Mouse (Mus musculus) neutrophil, adult 5-6 weeks (primary cell): ENCODE results near the gene Vps51. TPM values are rescaled to one million over a fixed set of nuclear protein-coding genes. Genes with fewer than 3 reads are reported as not detected.

Experiments used
- ATAC-seq: fragments of 151-379, 151-347 bp; 2 replicates; pipeline ENCODE4 v1.8.0; 2017; ENCODE audit warnings: mild to moderate bottlenecking, moderate TSS enrichment; ENCODE audit not compliant: insufficient number of reproducible peaks, poor library complexity, low FRiP score, severe bottlenecking; ENCODE audit errors: extremely low read depth
- total RNA-seq: library from RNA; stranded (forward); fragments of 200-1000 nt; gene quantifications from 2 replicates; pipeline ENCODE4 v1.2.3, GENCODE M21; 2017

Vps51 gene
- total RNA-seq, 1 experiment from 2014 or later, result 67.0 TPM

GRCm38 (mm10) chr19:6028991-6029390, 48.0 kb downstream of the Vps51 start:
- no peak for ATAC-seq

GRCm38 (mm10) chr19:6023930-6024329, 53.1 kb downstream of the Vps51 start:
- ATAC-seq, result no peak

DNA sequence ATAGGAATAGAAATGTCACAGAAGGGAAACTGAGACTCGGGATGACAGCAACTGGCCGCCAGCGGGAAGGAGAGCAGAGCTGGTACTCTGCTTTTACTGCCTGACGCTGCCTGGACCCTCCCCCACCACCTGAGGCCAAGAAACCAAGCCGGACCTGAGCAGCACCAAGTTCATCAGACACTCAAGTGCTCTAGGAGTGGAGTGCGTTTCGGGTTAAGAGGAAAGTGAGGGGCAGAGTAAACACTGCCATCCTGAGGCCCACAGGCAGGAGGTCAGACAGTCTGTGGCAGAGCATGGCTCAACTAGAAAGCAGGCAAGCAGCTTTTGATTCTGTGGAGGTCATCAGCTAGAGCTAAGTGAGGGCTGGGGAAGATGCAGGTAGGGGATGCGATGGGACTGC, 54.0 kb downstream of the Vps51 start:
- ATAC-seq, result no peak

- ATAC-seq, result no peak
Observed at GRCm38 (mm10) chr19:6020276-6020675, 56.8 kb downstream of the Vps51 start.

DNA sequence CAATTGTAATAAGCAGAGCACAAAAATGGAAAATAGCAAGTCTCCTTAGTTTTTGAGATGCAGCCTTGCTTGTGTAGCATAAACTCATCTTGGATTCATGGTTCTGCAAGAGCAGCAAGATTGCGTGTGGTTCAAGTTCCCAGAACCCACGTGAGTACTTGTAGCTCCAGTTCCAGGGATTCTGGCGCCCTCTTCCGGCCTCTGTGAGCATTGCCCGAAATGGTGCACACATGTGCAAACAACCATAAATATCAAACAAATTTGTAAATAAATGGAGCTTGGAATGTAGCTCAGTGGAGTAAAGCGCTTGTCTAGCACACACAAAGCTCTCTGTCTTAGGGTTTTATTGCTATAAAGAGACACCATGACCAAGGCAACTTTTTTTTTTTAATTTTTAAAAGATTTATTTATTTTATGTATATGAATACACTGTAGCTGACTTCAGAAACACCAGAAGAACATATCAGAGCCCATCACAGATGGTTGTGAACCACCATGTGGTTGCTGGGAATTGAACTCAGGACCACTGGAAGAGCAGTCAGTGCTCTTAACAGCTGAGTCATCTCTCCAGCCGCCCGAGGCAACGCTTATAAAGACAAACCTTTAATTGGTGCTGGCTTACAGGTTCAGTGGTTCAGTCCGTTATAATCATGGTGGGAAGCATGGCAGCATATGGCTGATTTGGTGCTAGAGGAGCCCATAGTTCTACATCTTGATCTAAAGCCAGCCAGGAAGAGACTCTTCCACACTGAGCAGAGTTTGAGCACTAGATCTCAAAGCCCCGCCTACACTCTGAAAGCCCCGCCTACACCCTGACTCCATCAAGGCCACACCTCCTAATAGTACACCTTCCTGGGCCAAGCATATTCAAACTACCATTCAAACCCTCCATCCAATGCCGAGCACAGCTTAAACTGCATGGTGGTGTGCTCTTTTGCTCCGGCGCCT, 58.6 kb downstream of the Vps51 start:
- ATAC-seq, result peak; percentile 68

Other genes starting within 250 kb of the Vps51 start
- 32.9 and 38.6 TPM in 2 replicates for gene Frmd8, start 202.0 kb downstream of the Vps51 start, total RNA-seq
- 56.6 and 64.7 TPM in 2 replicates for gene Slc25a45, start 199.4 kb downstream of the Vps51 start, total RNA-seq
- 1.4 and 1.5 TPM in 2 replicates for gene Tigd3, start 183.1 kb downstream of the Vps51 start, total RNA-seq
- 80.0 and 104 TPM in 2 replicates for gene Dpf2, start 164.2 kb downstream of the Vps51 start, total RNA-seq
- 3.8 and 4.8 TPM in 2 replicates for gene Cdc42ep2, start 152.4 kb downstream of the Vps51 start, total RNA-seq
- gene Pola2, start 113.0 kb downstream of the Vps51 start, total RNA-seq, result 32.8 and 36.8 TPM in 2 replicates
- gene Slc22a20, start 91.1 kb downstream of the Vps51 start, total RNA-seq, result 0.47 and 1.1 TPM in 2 replicates
- 142 and 147 TPM in 2 replicates for gene Capn1, start 61.3 kb downstream of the Vps51 start, total RNA-seq
- 42.1 and 45.3 TPM in 2 replicates for gene Syvn1, start 30.7 kb downstream of the Vps51 start, total RNA-seq
- gene Mrpl49, start 19.4 kb downstream of the Vps51 start, total RNA-seq, result 28.7 and 29.2 TPM in 2 replicates
- 2,994 and 3,021 TPM in 2 replicates for gene Fau, start 19.4 kb downstream of the Vps51 start, total RNA-seq
- 18.4 and 20.3 TPM in 2 replicates for gene Znhit2, start 16.0 kb downstream of the Vps51 start, total RNA-seq
- 5.6 and 8.1 TPM in 2 replicates for gene Tm7sf2, start 8.9 kb downstream of the Vps51 start, total RNA-seq
- 1.5 TPM in 1 of 2 replicates, not detected in the other for gene Tmem262, start 2.8 kb upstream of the Vps51 start, total RNA-seq
- gene Gm28374, start 5.0 kb upstream of the Vps51 start, total RNA-seq, result 0.74 TPM in 1 of 2 replicates, not detected in the other
- 51.9 and 52.8 TPM in 2 replicates for gene Zfpl1, start 7.7 kb upstream of the Vps51 start, total RNA-seq
- gene Cdca5, start 7.8 kb upstream of the Vps51 start, total RNA-seq, result 0.35 TPM in 1 of 2 replicates, not detected in the other
- gene AC131692.1, start 17.2 kb upstream of the Vps51 start, total RNA-seq, result not detected in 2 replicates
- gene Naaladl1, start 28.6 kb upstream of the Vps51 start, total RNA-seq, result not detected in 2 replicates
- 2.2 and 3.1 TPM in 2 replicates for gene Sac3d1, start 41.4 kb upstream of the Vps51 start, total RNA-seq
- gene Snx15, start 51.1 kb upstream of the Vps51 start, total RNA-seq, result 9.1 and 9.8 TPM in 2 replicates
- 1.2 TPM in 1 of 2 replicates, not detected in the other for gene Batf2, start 63.8 kb upstream of the Vps51 start, total RNA-seq
- gene Arl2, start 64.3 kb upstream of the Vps51 start, total RNA-seq, result 14.0 and 15.2 TPM in 2 replicates
- gene Majin, start 107.2 kb upstream of the Vps51 start, total RNA-seq, result not detected in 2 replicates
- gene Gpha2, start 149.1 kb upstream of the Vps51 start, total RNA-seq, result not detected in 2 replicates
- 21.8 and 22.1 TPM in 2 replicates for gene Ppp2r5b, start 158.6 kb upstream of the Vps51 start, total RNA-seq
- 43.0 and 49.3 TPM in 2 replicates for gene Atg2a, start 164.4 kb upstream of the Vps51 start, total RNA-seq
- gene Ehd1, start 199.5 kb upstream of the Vps51 start, total RNA-seq, result 126 and 148 TPM in 2 replicates
- 4.4 and 10.9 TPM in 2 replicates for gene Cdc42bpg, start 229.2 kb upstream of the Vps51 start, total RNA-seq